Mouse (Mus musculus): ENCODE results near the gene Slc12a9. TPM values are rescaled to one million over a fixed set of nuclear protein-coding genes. Genes with fewer than 3 reads are reported as not detected.
A peak's percentile ranks its signal among the peaks of the same experiment; 100 is the strongest.

Gene Slc12a9
- polyA plus RNA-seq, 1 experiment: not detected

DNA sequence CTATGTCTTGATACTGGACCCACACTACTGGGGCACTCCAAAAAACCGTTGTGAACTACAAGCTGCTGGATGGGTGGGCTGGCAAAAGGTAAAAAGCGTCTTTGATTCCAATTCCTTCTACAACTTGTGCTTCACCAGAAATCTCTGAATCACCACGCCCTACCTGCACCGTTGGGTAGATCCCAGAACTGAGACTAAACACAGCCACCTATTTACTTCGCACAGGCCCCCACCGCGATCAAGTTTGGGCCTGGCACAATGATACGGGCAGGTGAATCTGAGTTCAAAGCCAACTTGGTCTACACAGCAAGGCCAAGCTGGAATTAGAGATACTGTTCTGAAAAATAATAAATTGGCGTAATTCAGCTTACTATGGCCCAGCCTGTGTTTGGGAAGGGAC is 38.1 kb downstream of the Slc12a9 start:
- 74% methylated on average over 9 of the region's 9 CpGs for WGBS
- no peak for TF ChIP-seq POLR2A (IDR thresholded peaks at IDR 0.05; ENCODE audit: insufficient read depth, low read depth, low read length)
- TF ChIP-seq CTCF (IDR thresholded peaks at IDR 0.05; ENCODE audit: insufficient read depth, low read depth, low read length): no peak
- Histone ChIP-seq H3K4me3 (ENCODE audit: insufficient read depth, low read depth, low read length) (peak overlapping the region; percentile 52; the same call in 1 of the 2 replicates), H3K4me1 (ENCODE audit: control insufficient read depth, insufficient read depth, low read length) (peaks cover 25% of the 10 kb centered on the region), H3K27ac (ENCODE audit: insufficient read depth, low read depth, low read length) (no peak overlapping the region)

DNA sequence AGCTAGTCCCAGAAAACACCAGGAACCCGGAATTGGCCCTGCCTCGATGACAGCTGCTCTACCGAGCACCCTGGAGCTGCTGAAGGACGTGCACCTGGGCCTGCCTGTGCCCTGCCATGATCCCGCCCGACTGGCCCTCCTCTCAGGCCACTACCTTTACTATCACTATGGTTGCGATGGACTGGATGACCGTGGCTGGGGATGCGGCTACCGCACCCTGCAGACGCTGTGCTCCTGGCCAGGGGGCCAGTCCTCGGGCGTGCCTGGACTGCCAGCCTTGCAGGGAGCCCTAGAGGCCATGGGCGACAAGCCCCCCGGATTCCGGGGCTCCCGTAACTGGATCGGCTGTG is 38.7 kb downstream of the Slc12a9 start:
- TF ChIP-seq CTCF (IDR thresholded peaks at IDR 0.05; ENCODE audit: insufficient read depth, low read depth, low read length) (no peak), POLR2A (IDR thresholded peaks at IDR 0.05; ENCODE audit: insufficient read depth, low read depth, low read length) (no peak)
- 7% methylated on average over 18 of the region's 18 CpGs for WGBS
- Histone ChIP-seq H3K4me1 (ENCODE audit: control insufficient read depth, insufficient read depth, low read length) (peaks cover 29% of the 10 kb centered on the region), H3K27ac (ENCODE audit: insufficient read depth, low read depth, low read length) (peak overlapping the region; percentile 15), H3K4me3 (ENCODE audit: insufficient read depth, low read depth, low read length) (peak overlapping the region; percentile 52)

GRCm38 (mm10) chr5:137293839-137294743 is 39.3 kb downstream of the Slc12a9 start, which contains the start of gene Ufsp1:
Gene Ufsp1, plus strand, starts transcription at chr5:137294629.
- no peak for TF ChIP-seq CTCF (IDR thresholded peaks at IDR 0.05; ENCODE audit: insufficient read depth, low read depth, low read length)
- peak; percentile 67 for TF ChIP-seq POLR2A (IDR thresholded peaks at IDR 0.05; ENCODE audit: insufficient read depth, low read depth, low read length)
- H3K27ac ChIP-seq (ENCODE audit: insufficient read depth, low read depth, low read length): peak within 1 kb of the TSS; percentile 52
- WGBS: under 1% methylated on average over 52 of the region's 52 CpGs
- peak within 1 kb of the TSS; percentile 52 for H3K4me3 ChIP-seq (ENCODE audit: insufficient read depth, low read depth, low read length)
- H3K4me1 ChIP-seq (ENCODE audit: control insufficient read depth, insufficient read depth, low read length): peaks cover 29% of the 10 kb centered on the region

- peak overlapping the region; percentile 52 for H3K27ac ChIP-seq (ENCODE audit: insufficient read depth, low read depth, low read length)
- WGBS: 0% methylated on average over 15 of the region's 15 CpGs
- TF ChIP-seq POLR2A (IDR thresholded peaks at IDR 0.05; ENCODE audit: insufficient read depth, low read depth, low read length) (no peak), CTCF (IDR thresholded peaks at IDR 0.05; ENCODE audit: insufficient read depth, low read depth, low read length) (no peak)
- peaks cover 31% of the 10 kb centered on the region for H3K4me1 ChIP-seq (ENCODE audit: control insufficient read depth, insufficient read depth, low read length)
- H3K4me3 ChIP-seq (ENCODE audit: insufficient read depth, low read depth, low read length): peak overlapping the region; percentile 40
Observed at GRCm38 (mm10) chr5:137293282-137293681, 40.1 kb downstream of the Slc12a9 start.

DNA sequence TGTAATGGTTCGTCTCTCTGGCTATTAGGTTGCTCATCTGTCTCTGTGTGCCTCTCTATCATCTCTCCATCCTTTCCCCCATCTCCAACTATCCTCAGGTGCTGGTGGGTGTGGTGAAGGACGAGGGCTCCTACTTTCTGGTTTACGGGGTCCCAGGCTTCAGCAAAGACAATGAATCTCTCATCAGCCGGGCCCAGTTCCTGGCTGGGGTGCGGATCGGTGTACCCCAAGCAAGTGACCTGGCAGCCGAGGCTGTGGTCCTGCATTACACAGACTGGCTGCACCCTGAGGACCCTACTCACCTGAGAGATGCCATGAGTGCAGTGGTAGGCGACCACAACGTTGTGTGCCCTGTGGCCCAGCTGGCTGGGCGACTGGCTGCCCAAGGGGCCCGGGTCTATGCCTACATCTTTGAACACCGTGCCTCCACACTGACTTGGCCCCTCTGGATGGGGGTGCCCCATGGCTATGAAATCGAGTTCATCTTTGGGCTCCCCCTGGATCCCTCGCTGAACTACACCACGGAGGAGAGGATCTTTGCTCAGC is 41.9 kb downstream of the Slc12a9 start:
- 85% methylated on average over 15 of the region's 15 CpGs for WGBS
- no peak for TF ChIP-seq CTCF (IDR thresholded peaks at IDR 0.05; ENCODE audit: insufficient read depth, low read depth, low read length)
- TF ChIP-seq POLR2A (IDR thresholded peaks at IDR 0.05; ENCODE audit: insufficient read depth, low read depth, low read length): no peak
- Histone ChIP-seq H3K27ac (ENCODE audit: insufficient read depth, low read depth, low read length) (no peak overlapping the region), H3K4me3 (ENCODE audit: insufficient read depth, low read depth, low read length) (no peak overlapping the region), H3K4me1 (ENCODE audit: control insufficient read depth, insufficient read depth, low read length) (peaks cover 37% of the 10 kb centered on the region)

GRCm38 (mm10) chr5:137290677-137291076 is 42.7 kb downstream of the Slc12a9 start:
- WGBS: 39% methylated on average over 15 of the region's 15 CpGs
- Histone ChIP-seq H3K4me3 (ENCODE audit: insufficient read depth, low read depth, low read length) (no peak overlapping the region), H3K27ac (ENCODE audit: insufficient read depth, low read depth, low read length) (no peak overlapping the region), H3K4me1 (ENCODE audit: control insufficient read depth, insufficient read depth, low read length) (peaks cover 33% of the 10 kb centered on the region)
- TF ChIP-seq CTCF (IDR thresholded peaks at IDR 0.05; ENCODE audit: insufficient read depth, low read depth, low read length) (no peak), POLR2A (IDR thresholded peaks at IDR 0.05; ENCODE audit: insufficient read depth, low read depth, low read length) (no peak)

GRCm38 (mm10) chr5:137289591-137290365 is 43.6 kb downstream of the Slc12a9 start:
- 63% methylated on average over 13 of the region's 13 CpGs for WGBS
- H3K27ac ChIP-seq (ENCODE audit: insufficient read depth, low read depth, low read length): peak overlapping the region; percentile 27; the same call in 1 of the 2 replicates
- peak overlapping the region; percentile 81 for H3K4me3 ChIP-seq (ENCODE audit: insufficient read depth, low read depth, low read length)
- TF ChIP-seq POLR2A (IDR thresholded peaks at IDR 0.05; ENCODE audit: insufficient read depth, low read depth, low read length) (no peak), CTCF (IDR thresholded peaks at IDR 0.05; ENCODE audit: insufficient read depth, low read depth, low read length) (no peak)
- H3K4me1 ChIP-seq (ENCODE audit: control insufficient read depth, insufficient read depth, low read length): peaks cover 29% of the 10 kb centered on the region

GRCm38 (mm10) chr5:137288999-137289470 is 44.4 kb downstream of the Slc12a9 start:
- TF ChIP-seq CTCF (IDR thresholded peaks at IDR 0.05; ENCODE audit: insufficient read depth, low read depth, low read length) (peak; percentile 31; the same call in 1 of the 2 replicates), POLR2A (IDR thresholded peaks at IDR 0.05; ENCODE audit: insufficient read depth, low read depth, low read length) (0 out of 2 replicates have a peak, but pooled peaks have one; percentile 18)
- peaks cover 28% of the 10 kb centered on the region for H3K4me1 ChIP-seq (ENCODE audit: control insufficient read depth, insufficient read depth, low read length)
- H3K4me3 ChIP-seq (ENCODE audit: insufficient read depth, low read depth, low read length): peak overlapping the region; percentile 81
- 5% methylated on average over 25 of the region's 25 CpGs for WGBS
- peak overlapping the region; percentile 27; the same call in 1 of the 2 replicates for H3K27ac ChIP-seq (ENCODE audit: insufficient read depth, low read depth, low read length)

Measured in olfactory bulb, adult 2 months (tissue).